Mouse (Mus musculus) macrophage (primary cell): ENCODE results near the gene Olfr888. TPM values are rescaled to one million over a fixed set of nuclear protein-coding genes. Genes with fewer than 3 reads are reported as not detected.

Source experiments
- H3K27ac ChIP-seq: fragments of 350-480 bp; formaldehyde crosslinking; 2 replicates; pipeline ENCODE4 v1.9.0; 2021
- H3K36me3 ChIP-seq: fragments of 350-480 bp; formaldehyde crosslinking; 2 replicates; pipeline ENCODE4 v1.9.0; 2021; ENCODE audit errors: inconsistent target
- H3K4me3 ChIP-seq: fragments of 350-480 bp; formaldehyde crosslinking; 2 replicates; pipeline ENCODE4 v1.9.0; 2021; ENCODE audit errors: inconsistent target
- H3K79me2 ChIP-seq: fragments of 350-480 bp; formaldehyde crosslinking; 2 replicates; pipeline ENCODE4 v1.9.0; 2021; ENCODE audit errors: inconsistent target
- WGBS: methylation state at CpG from one replicate; pipeline ENCODE4 v1.1.7; 2026; ENCODE audit warnings: inconsistent platforms; ENCODE audit not compliant: missing documents; 5-methylcytosine and 5-hydroxymethylcytosine counted together
- polyA plus RNA-seq: library from polyadenylated mRNA; stranded (reverse); fragments of 250-400 nt; gene quantifications from 3 replicates; pipeline ENCODE4 v1.2.4, GENCODE M21; 2018; ENCODE audit warnings: inconsistent platforms
- total RNA-seq, 78 experiments: library from RNA; depleted of rRNA; stranded (reverse); fragments of 250-400 nt; gene quantifications; 1 replicate in 9 of 78; 2 replicates in 24 of 78; 3 replicates in 43 of 78; 4 replicates in 2 of 78; pipeline ENCODE4 v1.2.4; 2018; ENCODE audit warnings: inconsistent platforms in 56 of 78

Gene Olfr888
- not detected for total RNA-seq (2018; cell fraction: chromatin; rRNA removed)
- total RNA-seq (2018; cell fraction: cytosol; rRNA removed) = not detected
- total RNA-seq (2018; cell fraction: nucleus; rRNA removed) = not detected
- polyA plus RNA-seq = not detected in 3 replicates

- Histone ChIP-seq H3K27ac (no peak within 1 kb of the TSS), H3K4me3 (no peak within 1 kb of the TSS), H3K79me2 (no peaks in the 10 kb centered on the region), H3K36me3 (no peaks in the 10 kb centered on the region)
- WGBS = 70% methylated on average over 1 of the region's 1 CpGs
Observed at GRCm38 (mm10) chr9:38107828-38108227, at the start of gene Olfr888. TSS of gene Olfr888 (plus strand) at chr9:38108128.

- Histone ChIP-seq H3K4me3 (no peak within 1 kb of the TSS), H3K79me2 (no peaks in the 10 kb centered on the region), H3K27ac (no peak within 1 kb of the TSS), H3K36me3 (no peaks in the 10 kb centered on the region)
- 93% methylated on average over 3 of the region's 3 CpGs for WGBS
Observed at GRCm38 (mm10) chr9:38061022-38061421, 46.9 kb upstream of the Olfr888 start, which contains the start of gene Olfr885. TSS of gene Olfr885 (plus strand) at chr9:38061322.

- WGBS = 78% methylated on average over 1 of the region's 1 CpGs
Observed at GRCm38 (mm10) chr9:38083772-38084171, 24.2 kb upstream of the Olfr888 start, which contains the start of gene Olfr887. TSS of gene Olfr887 (plus strand) at chr9:38084072.

GRCm38 (mm10) chr9:38114898-38115297 lies 7.0 kb downstream of the Olfr888 start, which contains the start of gene Olfr889:
TSS of gene Olfr889 (plus strand) at chr9:38115198.
- Histone ChIP-seq H3K4me3 (no peak within 1 kb of the TSS), H3K27ac (no peak within 1 kb of the TSS), H3K36me3 (no peaks in the 10 kb centered on the region), H3K79me2 (no peaks in the 10 kb centered on the region)

More at GRCm38 (mm10) chr9:38083772-38084171, 24.2 kb upstream of the Olfr888 start, which contains the start of gene Olfr887:
- Histone ChIP-seq H3K79me2 (no peaks in the 10 kb centered on the region), H3K36me3 (no peaks in the 10 kb centered on the region), H3K27ac (no peak within 1 kb of the TSS), H3K4me3 (no peak within 1 kb of the TSS)

GRCm38 (mm10) chr9:38142217-38142616 lies 34.3 kb downstream of the Olfr888 start, which contains the start of gene Olfr890:
TSS of gene Olfr890 (plus strand) at chr9:38142517.
- no peaks in the 10 kb centered on the region for H3K79me2 ChIP-seq
- H3K36me3 ChIP-seq = no peaks in the 10 kb centered on the region
- H3K27ac ChIP-seq = no peak within 1 kb of the TSS
- H3K4me3 ChIP-seq = no peak within 1 kb of the TSS

Other genes starting within 250 kb of the Olfr888 start
- gene Olfr145, start 211.4 kb upstream of the Olfr888 start, polyA plus RNA-seq = not detected in 3 replicates
- not detected in 3 replicates for gene Olfr878, start 190.3 kb upstream of the Olfr888 start, polyA plus RNA-seq
- gene Olfr881, start 116.3 kb upstream of the Olfr888 start, polyA plus RNA-seq = not detected in 3 replicates
- not detected in 3 replicates for gene Olfr883, start 82.3 kb upstream of the Olfr888 start, polyA plus RNA-seq
- not detected in 3 replicates for gene Olfr884, start 61.6 kb upstream of the Olfr888 start, polyA plus RNA-seq
- not detected in 3 replicates for gene Olfr885, start 46.8 kb upstream of the Olfr888 start, polyA plus RNA-seq
- gene Olfr887, start 24.1 kb upstream of the Olfr888 start, polyA plus RNA-seq = not detected in 3 replicates
- not detected in 3 replicates for gene Olfr889, start 7.1 kb downstream of the Olfr888 start, polyA plus RNA-seq
- not detected in 3 replicates for gene Olfr890, start 34.4 kb downstream of the Olfr888 start, polyA plus RNA-seq
- not detected in 3 replicates for gene Olfr891, start 72.7 kb downstream of the Olfr888 start, polyA plus RNA-seq
- gene Olfr893, start 100.2 kb downstream of the Olfr888 start, polyA plus RNA-seq = not detected in 3 replicates
- not detected in 3 replicates for gene Olfr894, start 109.9 kb downstream of the Olfr888 start, polyA plus RNA-seq
- gene Olfr143, start 144.6 kb downstream of the Olfr888 start, polyA plus RNA-seq = not detected in 3 replicates
- gene Olfr895, start 159.7 kb downstream of the Olfr888 start, polyA plus RNA-seq = not detected in 3 replicates
- not detected in 3 replicates for gene Olfr896-ps1, start 183.0 kb downstream of the Olfr888 start, polyA plus RNA-seq
- gene Olfr25, start 220.9 kb downstream of the Olfr888 start, polyA plus RNA-seq = not detected in 3 replicates
- not detected in 3 replicates for gene Olfr898, start 240.3 kb downstream of the Olfr888 start, polyA plus RNA-seq